Mouse (Mus musculus): Measurements from ENCODE around the gene Mob1a. TPM values are rescaled to one million over a fixed set of nuclear protein-coding genes. Genes with fewer than 3 reads are reported as not detected.

Gene Mob1a
- polyA plus RNA-seq, 1 experiment from 2014 or later: 50.8 TPM

DNA sequence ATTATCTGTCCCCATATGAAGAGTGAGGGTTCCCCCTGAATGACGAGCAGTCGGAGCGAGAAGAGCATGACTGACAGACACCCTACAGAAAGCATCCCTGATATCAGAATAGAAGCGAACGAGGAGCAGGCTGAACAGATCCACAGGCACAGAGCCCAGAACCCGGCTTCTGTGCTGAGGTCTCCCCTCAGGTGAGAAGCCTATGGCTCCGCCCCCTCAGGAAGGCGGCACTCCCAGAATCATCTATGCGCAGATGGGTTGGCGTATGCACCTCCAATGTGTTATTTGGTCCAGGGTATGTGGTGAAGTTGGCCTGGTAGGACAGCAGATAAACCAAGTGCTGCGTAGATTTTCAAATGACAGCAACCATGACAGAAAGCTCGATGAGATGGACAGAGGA lies 37.3 kb downstream of the Mob1a start:
- Histone ChIP-seq H3K4me2 (ENCODE audit: low read depth, low read length) (no peak overlapping the region), H3K4me1 (ENCODE audit: control insufficient read depth, insufficient read depth, low read length) (no peaks in the 10 kb centered on the region), H3K36me3 (ENCODE audit: control insufficient read depth, insufficient read depth, low read length) (peaks cover 10% of the 10 kb centered on the region), H3K9me3 (ENCODE audit: control insufficient read depth, low read length) (no peaks in the 10 kb centered on the region), H3K27me3 (replicated peaks; ENCODE audit: control insufficient read depth, insufficient read depth, low read length) (no peaks in the 10 kb centered on the region), H3K9ac (ENCODE audit: low read depth, low read length) (no peak overlapping the region), H3K4me3 (ENCODE audit: low read length) (no peak overlapping the region), H3K27ac (ENCODE audit: low read length) (no peak overlapping the region)
- ATAC-seq: no peak
- 85% methylated on average over 12 of the region's 12 CpGs for WGBS

DNA sequence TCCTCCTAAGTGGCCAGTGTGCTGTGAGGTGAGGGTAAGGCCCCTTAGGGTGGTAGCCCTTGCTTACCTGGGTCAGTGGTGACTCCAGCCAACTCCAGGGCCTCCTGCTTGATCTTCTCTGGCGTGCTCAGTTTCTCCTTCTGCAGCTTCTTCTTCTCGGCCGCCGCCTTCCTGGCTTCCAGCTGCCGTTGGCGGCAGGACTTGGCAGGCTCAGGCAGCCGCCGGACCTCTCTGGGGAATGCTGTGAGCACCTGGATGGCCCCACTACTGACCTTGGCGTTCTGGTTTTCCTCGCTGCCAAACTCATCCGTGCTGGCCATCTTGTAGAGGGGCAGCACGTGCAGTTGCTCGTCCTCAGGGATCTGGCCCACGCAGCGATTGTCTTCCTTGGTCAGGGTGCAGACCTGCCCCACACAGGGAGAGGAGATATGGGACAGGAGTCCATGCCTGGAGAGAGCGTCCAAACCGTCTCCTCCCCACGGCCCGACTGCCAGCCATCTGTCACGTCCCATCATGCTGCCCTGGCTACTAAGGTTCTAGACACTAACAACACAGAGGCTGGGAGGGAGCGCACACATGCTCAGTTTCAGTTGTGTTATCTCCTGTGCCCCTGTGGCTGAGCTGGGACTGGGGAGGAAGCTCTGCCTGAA lies 44.6 kb downstream of the Mob1a start:
- Histone ChIP-seq H3K27ac (ENCODE audit: low read length) (no peak overlapping the region), H3K36me3 (ENCODE audit: control insufficient read depth, insufficient read depth, low read length) (peaks cover 48% of the 10 kb centered on the region), H3K9ac (ENCODE audit: low read depth, low read length) (no peak overlapping the region), H3K4me2 (ENCODE audit: low read depth, low read length) (no peak overlapping the region), H3K4me1 (ENCODE audit: control insufficient read depth, insufficient read depth, low read length) (no peaks in the 10 kb centered on the region), H3K27me3 (replicated peaks; ENCODE audit: control insufficient read depth, insufficient read depth, low read length) (no peaks in the 10 kb centered on the region), H3K9me3 (ENCODE audit: control insufficient read depth, low read length) (no peaks in the 10 kb centered on the region), H3K4me3 (ENCODE audit: low read length) (no peak overlapping the region)
- 76% methylated on average over 21 of the region's 21 CpGs for WGBS
- no peak for ATAC-seq

DNA sequence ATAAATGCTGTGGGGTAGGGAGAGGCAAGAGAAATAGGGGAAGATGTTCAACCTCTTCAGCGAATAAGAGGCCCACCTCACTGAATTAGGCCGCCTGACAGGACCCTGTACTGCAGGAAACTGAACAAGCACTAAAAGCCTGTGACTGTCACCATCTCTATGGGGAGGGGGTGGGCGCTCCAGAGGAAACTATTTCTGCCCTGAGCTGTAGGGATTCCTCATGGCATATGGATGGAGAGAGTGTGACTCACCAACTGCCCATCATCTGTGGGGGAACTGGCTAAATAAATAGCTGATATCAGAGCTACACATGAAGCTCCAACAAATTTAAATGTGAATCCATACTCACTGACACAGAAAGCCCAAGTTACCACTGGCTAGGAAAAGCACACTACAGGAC lies 45.5 kb downstream of the Mob1a start:
- H3K4me1 ChIP-seq (ENCODE audit: control insufficient read depth, insufficient read depth, low read length): no peaks in the 10 kb centered on the region
- no peaks in the 10 kb centered on the region for H3K27me3 ChIP-seq (replicated peaks; ENCODE audit: control insufficient read depth, insufficient read depth, low read length)
- no peaks in the 10 kb centered on the region for H3K9me3 ChIP-seq (ENCODE audit: control insufficient read depth, low read length)
- H3K9ac ChIP-seq (ENCODE audit: low read depth, low read length): no peak overlapping the region
- H3K36me3 ChIP-seq (ENCODE audit: control insufficient read depth, insufficient read depth, low read length): peaks cover 54% of the 10 kb centered on the region
- H3K4me3 ChIP-seq (ENCODE audit: low read length): no peak overlapping the region
- no peak overlapping the region for H3K4me2 ChIP-seq (ENCODE audit: low read depth, low read length)
- 91% methylated on average over 3 of the region's 3 CpGs for whole genome bisulfite sequencing
- no peak for ATAC-seq
- H3K27ac ChIP-seq (ENCODE audit: low read length): no peak overlapping the region

DNA sequence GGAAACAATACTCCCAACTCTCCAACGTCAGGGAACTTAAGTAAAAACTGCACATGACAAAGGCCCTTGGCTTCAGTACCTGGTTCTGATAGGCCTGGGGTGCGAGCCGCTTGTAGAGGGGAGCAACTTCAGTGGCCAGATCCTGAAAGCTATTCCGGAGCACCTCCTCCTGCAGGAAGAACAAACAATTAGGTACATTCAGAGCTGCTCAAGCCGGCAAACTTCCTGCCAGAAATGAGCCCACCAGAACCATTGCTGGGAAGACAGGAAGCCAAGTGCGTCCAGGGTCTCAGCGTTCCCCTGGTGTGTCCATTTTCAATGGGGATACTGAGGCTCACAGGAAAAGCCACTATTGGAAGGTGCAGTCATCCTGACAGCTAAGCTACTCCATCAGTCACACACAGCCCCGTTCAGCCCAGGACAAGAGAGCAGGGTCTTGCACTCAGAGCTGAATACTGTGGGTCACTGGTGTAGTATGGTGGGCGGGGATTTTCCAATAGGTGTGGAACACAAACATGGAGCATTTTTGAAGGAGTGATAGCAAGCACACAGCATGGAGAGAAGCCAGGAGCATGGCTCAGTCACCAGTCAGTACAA lies 48.0 kb downstream of the Mob1a start:
- 82% methylated on average over 9 of the region's 9 CpGs for WGBS
- no peak overlapping the region for H3K9ac ChIP-seq (ENCODE audit: low read depth, low read length)
- no peak for ATAC-seq
- H3K9me3 ChIP-seq (ENCODE audit: control insufficient read depth, low read length): no peaks in the 10 kb centered on the region
- H3K4me2 ChIP-seq (ENCODE audit: low read depth, low read length): no peak overlapping the region
- no peak overlapping the region for H3K27ac ChIP-seq (ENCODE audit: low read length)
- H3K4me3 ChIP-seq (ENCODE audit: low read length): no peak overlapping the region
- peaks cover 52% of the 10 kb centered on the region for H3K36me3 ChIP-seq (ENCODE audit: control insufficient read depth, insufficient read depth, low read length)
- no peaks in the 10 kb centered on the region for H3K27me3 ChIP-seq (replicated peaks; ENCODE audit: control insufficient read depth, insufficient read depth, low read length)
- H3K4me1 ChIP-seq (ENCODE audit: control insufficient read depth, insufficient read depth, low read length): no peaks in the 10 kb centered on the region

DNA sequence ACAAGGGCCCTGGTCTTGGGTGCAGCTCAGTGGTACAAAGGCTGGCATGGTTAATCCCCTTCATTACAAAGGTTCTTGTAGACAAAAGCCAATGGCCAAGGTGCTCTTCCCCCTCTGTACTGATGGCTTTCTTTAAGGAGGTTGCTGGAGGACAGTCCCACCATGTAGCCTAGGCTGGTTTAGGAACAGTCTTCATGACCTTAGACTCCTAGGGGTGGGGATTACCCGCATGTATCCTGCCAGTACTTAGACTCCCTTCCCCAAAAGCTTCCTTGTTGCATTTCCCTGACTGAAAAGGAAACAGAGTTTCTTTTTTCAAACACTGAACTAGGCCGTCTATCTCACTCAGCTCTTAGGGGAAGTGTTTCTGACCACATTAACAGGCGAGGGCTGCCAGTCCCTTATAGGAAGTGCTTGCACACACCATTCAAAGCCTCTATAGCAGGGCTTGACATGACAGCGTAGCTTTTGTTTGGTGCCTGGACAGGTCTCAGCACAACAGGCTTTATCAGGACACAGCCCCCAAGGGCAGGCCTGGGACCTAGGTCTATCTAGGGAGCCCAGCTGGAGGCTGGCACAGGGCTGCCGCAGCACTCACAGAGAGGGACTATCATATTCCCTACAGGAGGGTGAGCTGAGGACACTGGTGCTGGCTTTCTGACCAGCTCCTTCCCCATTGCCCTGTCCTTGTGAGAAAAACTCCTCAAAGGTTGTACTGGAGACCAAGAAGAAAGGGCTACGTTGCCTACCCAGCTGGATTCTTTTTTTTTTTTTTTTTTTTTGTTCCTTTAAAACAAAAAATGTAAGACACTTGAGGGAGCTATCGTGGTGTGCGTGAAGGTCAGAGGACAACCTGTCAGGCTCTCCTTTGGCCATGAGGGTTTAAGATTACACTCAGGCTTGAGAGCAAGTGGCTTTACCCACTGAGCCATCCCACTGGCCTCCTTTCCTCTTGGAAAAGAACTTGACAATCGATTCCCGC lies 56.0 kb downstream of the Mob1a start:
- Histone ChIP-seq H3K36me3 (ENCODE audit: control insufficient read depth, insufficient read depth, low read length) (peaks cover 27% of the 10 kb centered on the region; the same call in 1 of the 2 replicates), H3K9ac (ENCODE audit: low read depth, low read length) (no peak overlapping the region), H3K4me3 (ENCODE audit: low read length) (no peak overlapping the region), H3K4me1 (ENCODE audit: control insufficient read depth, insufficient read depth, low read length) (no peaks in the 10 kb centered on the region), H3K27me3 (replicated peaks; ENCODE audit: control insufficient read depth, insufficient read depth, low read length) (no peaks in the 10 kb centered on the region), H3K4me2 (ENCODE audit: low read depth, low read length) (no peak overlapping the region), H3K9me3 (ENCODE audit: control insufficient read depth, low read length) (no peaks in the 10 kb centered on the region), H3K27ac (ENCODE audit: low read length) (no peak overlapping the region)
- 86% methylated on average over 10 of the region's 10 CpGs for WGBS
- ATAC-seq: peak; percentile 38; the same call in 1 of the 2 replicates

DNA sequence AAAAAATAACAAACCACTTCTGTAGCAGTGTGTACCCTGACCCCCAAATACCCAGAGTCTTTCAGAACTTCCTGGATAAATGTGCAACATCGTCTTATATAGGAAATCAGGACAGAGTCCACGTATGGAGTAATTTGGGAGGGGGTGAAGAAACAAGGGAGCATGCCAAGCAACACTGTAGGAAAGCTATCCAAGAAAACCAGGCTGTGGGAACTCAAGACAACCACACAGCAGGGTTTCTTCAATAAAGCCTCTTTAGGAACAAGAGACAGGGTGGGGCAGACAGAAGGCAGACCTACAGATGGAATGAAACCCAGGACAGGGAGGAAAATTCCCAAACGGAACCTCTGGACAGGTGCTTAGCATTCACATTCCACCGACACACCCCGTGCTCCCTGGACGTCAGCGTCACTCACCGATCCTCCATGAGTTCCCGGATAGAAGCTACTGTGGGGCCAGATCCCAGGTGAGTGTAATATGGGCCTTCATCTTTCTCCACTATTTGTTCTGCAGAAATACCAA lies 59.8 kb downstream of the Mob1a start:
- no peak overlapping the region for H3K4me2 ChIP-seq (ENCODE audit: low read depth, low read length)
- H3K9me3 ChIP-seq (ENCODE audit: control insufficient read depth, low read length): no peaks in the 10 kb centered on the region
- H3K36me3 ChIP-seq (ENCODE audit: control insufficient read depth, insufficient read depth, low read length): peaks cover 12% of the 10 kb centered on the region
- 93% methylated on average over 9 of the region's 9 CpGs for WGBS
- no peaks in the 10 kb centered on the region for H3K27me3 ChIP-seq (replicated peaks; ENCODE audit: control insufficient read depth, insufficient read depth, low read length)
- H3K4me3 ChIP-seq (ENCODE audit: low read length): no peak overlapping the region
- no peaks in the 10 kb centered on the region for H3K4me1 ChIP-seq (ENCODE audit: control insufficient read depth, insufficient read depth, low read length)
- no peak overlapping the region for H3K27ac ChIP-seq (ENCODE audit: low read length)
- no peak overlapping the region for H3K9ac ChIP-seq (ENCODE audit: low read depth, low read length)
- ATAC-seq: no peak

DNA sequence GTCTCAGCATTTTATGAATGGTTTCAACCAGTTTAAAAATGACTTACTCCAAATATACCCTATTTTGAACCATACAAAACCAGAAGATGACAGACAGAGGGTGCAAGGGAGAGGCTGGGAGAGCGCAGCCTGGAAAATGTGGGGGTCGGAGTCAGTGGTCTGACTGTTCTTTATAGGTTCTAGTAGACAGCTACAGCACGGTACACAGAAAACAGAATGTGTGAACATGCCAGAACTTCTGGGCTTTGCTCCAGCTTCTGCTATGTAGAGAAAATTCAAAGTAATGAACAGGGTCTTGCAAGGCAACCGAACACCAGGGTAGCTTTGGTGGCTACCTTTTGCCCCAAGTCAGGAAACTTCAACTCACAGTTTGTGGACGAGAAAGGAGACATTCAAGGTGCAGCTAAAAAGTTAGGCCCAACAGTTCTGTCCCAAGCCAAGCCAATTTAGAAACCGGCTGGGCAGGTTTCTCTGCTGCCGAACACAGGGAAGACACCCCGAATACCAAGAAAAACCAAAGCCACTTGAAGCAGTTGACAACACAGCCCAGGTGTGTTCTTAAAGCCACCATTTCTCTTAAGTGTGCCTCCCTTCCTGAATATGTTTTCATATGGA lies 66.5 kb downstream of the Mob1a start:
- 72% methylated on average over 8 of the region's 8 CpGs for WGBS

More for the DNA sequence above, 66.5 kb downstream of the Mob1a start:
- H3K9me3 ChIP-seq (ENCODE audit: control insufficient read depth, low read length): no peaks in the 10 kb centered on the region
- H3K27ac ChIP-seq (ENCODE audit: low read length): no peak overlapping the region
- H3K4me3 ChIP-seq (ENCODE audit: low read length): no peak overlapping the region
- H3K36me3 ChIP-seq (ENCODE audit: control insufficient read depth, insufficient read depth, low read length): peaks cover 9% of the 10 kb centered on the region
- H3K27me3 ChIP-seq (replicated peaks; ENCODE audit: control insufficient read depth, insufficient read depth, low read length): no peaks in the 10 kb centered on the region
- ATAC-seq: no peak
- H3K4me2 ChIP-seq (ENCODE audit: low read depth, low read length): no peak overlapping the region
- H3K4me1 ChIP-seq (ENCODE audit: control insufficient read depth, insufficient read depth, low read length): 0 out of 2 replicates have a peak, but pooled peaks cover 4% of the 10 kb centered on the region
- H3K9ac ChIP-seq (ENCODE audit: low read depth, low read length): no peak overlapping the region

All from intestine, embryonic 16.5 days (tissue).